Mouse (Mus musculus) E14TG2a.4 (cell line): Measurements from ENCODE around the gene Azi2.

Experiments used
- CTCF ChIP-seq: conservative IDR thresholded peaks from 2 replicates; pipeline ENCODE4 v1.5.1; 2014; ENCODE audit warnings: low read length
- NANOG ChIP-seq: IDR thresholded peaks from 2 replicates; pipeline ENCODE4 v1.6.1; 2014; ENCODE audit warnings: borderline replicate concordance, low read length, mixed read lengths

DNA sequence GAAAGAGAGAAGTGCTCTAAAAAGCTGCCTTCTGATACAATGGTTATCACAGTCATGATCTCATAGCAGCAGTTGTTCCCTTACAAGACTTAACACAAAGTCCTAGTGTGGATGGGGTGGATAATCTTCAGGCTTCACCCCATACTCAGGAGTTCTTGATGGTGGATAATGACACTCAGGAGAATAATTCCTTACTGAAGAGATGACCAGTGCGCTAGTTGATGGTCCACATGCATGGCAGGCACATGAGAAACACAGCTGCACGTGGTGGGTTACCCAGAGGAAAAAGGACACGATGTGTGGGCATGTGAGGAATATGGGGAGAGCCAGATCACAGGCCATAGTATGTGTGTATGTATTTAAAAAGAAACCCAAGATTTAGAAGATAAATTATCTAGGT lies 3.3 kb downstream of the Azi2 start:
- TF ChIP-seq CTCF, result no peak
- no peak for TF ChIP-seq NANOG
